Mouse (Mus musculus): ENCODE data around the gene Elk3. TPM values are rescaled to one million over a fixed set of nuclear protein-coding genes. Genes with fewer than 3 reads are reported as not detected.

Gene Elk3
- polyA plus RNA-seq, 1 experiment from 2014 or later: 44.9 TPM

GRCm38 (mm10) chr10:93279062-93279461, 31.9 kb downstream of the Elk3 start:
- Histone ChIP-seq H3K27ac (ENCODE audit: low read length) (no peak overlapping the region), H3K4me3 (ENCODE audit: low read length) (no peak overlapping the region), H3K9me3 (ENCODE audit: control insufficient read depth, low read length) (no peaks in the 10 kb centered on the region), H3K4me2 (ENCODE audit: low read depth, low read length) (no peak overlapping the region), H3K27me3 (ENCODE audit: control insufficient read depth, insufficient read depth, low read depth, low read length) (no peaks in the 10 kb centered on the region), H3K36me3 (ENCODE audit: control insufficient read depth, insufficient read depth, low read length) (peaks cover 11% of the 10 kb centered on the region; the same call in 1 of the 2 replicates), H3K9ac (ENCODE audit: low read length) (no peak overlapping the region), H3K4me1 (replicated peaks; ENCODE audit: control insufficient read depth, insufficient read depth, low read length) (peaks cover 22% of the 10 kb centered on the region)
- no peak for ATAC-seq (ENCODE audit: low read depth)
- 83% methylated on average over 9 of the region's 9 CpGs for WGBS

- 74% methylated on average over 8 of the region's 8 CpGs for WGBS
- Histone ChIP-seq H3K4me2 (ENCODE audit: low read depth, low read length) (no peak overlapping the region), H3K27ac (ENCODE audit: low read length) (no peak overlapping the region), H3K9me3 (ENCODE audit: control insufficient read depth, low read length) (no peaks in the 10 kb centered on the region), H3K36me3 (ENCODE audit: control insufficient read depth, insufficient read depth, low read length) (peaks cover 11% of the 10 kb centered on the region; the same call in 1 of the 2 replicates), H3K27me3 (ENCODE audit: control insufficient read depth, insufficient read depth, low read depth, low read length) (no peaks in the 10 kb centered on the region), H3K9ac (ENCODE audit: low read length) (no peak overlapping the region), H3K4me3 (ENCODE audit: low read length) (no peak overlapping the region), H3K4me1 (replicated peaks; ENCODE audit: control insufficient read depth, insufficient read depth, low read length) (peaks cover 22% of the 10 kb centered on the region)
- ATAC-seq (ENCODE audit: low read depth): no peak
Observed at GRCm38 (mm10) chr10:93278361-93278760, 32.6 kb downstream of the Elk3 start.

GRCm38 (mm10) chr10:93276857-93277256, 34.1 kb downstream of the Elk3 start:
- Histone ChIP-seq H3K36me3 (ENCODE audit: control insufficient read depth, insufficient read depth, low read length) (peaks cover 11% of the 10 kb centered on the region; the same call in 1 of the 2 replicates), H3K4me2 (ENCODE audit: low read depth, low read length) (peak overlapping the region; percentile 45), H3K4me3 (ENCODE audit: low read length) (peak overlapping the region; percentile 33), H3K27me3 (ENCODE audit: control insufficient read depth, insufficient read depth, low read depth, low read length) (no peaks in the 10 kb centered on the region), H3K27ac (ENCODE audit: low read length) (peak overlapping the region; percentile 54), H3K9me3 (ENCODE audit: control insufficient read depth, low read length) (no peaks in the 10 kb centered on the region), H3K4me1 (replicated peaks; ENCODE audit: control insufficient read depth, insufficient read depth, low read length) (peaks cover 29% of the 10 kb centered on the region), H3K9ac (ENCODE audit: low read length) (peak overlapping the region; percentile 49)
- WGBS: 28% methylated on average over 9 of the region's 9 CpGs
- no peak for ATAC-seq (ENCODE audit: low read depth)

- Histone ChIP-seq H3K27ac (ENCODE audit: low read length) (peak overlapping the region; percentile 54), H3K27me3 (ENCODE audit: control insufficient read depth, insufficient read depth, low read depth, low read length) (no peaks in the 10 kb centered on the region), H3K4me3 (ENCODE audit: low read length) (peak overlapping the region; percentile 33), H3K9ac (ENCODE audit: low read length) (peak overlapping the region; percentile 49), H3K4me1 (replicated peaks; ENCODE audit: control insufficient read depth, insufficient read depth, low read length) (peaks cover 29% of the 10 kb centered on the region), H3K9me3 (ENCODE audit: control insufficient read depth, low read length) (no peaks in the 10 kb centered on the region), H3K36me3 (ENCODE audit: control insufficient read depth, insufficient read depth, low read length) (peaks cover 8% of the 10 kb centered on the region; the same call in 1 of the 2 replicates), H3K4me2 (ENCODE audit: low read depth, low read length) (peak overlapping the region; percentile 45)
- ATAC-seq (ENCODE audit: low read depth): peak; percentile 68
- WGBS: 17% methylated on average over 16 of the region's 16 CpGs
Observed at GRCm38 (mm10) chr10:93276349-93276763, 34.6 kb downstream of the Elk3 start.

GRCm38 (mm10) chr10:93275212-93276136, 35.5 kb downstream of the Elk3 start:
- Histone ChIP-seq H3K4me2 (ENCODE audit: low read depth, low read length) (peak overlapping the region; percentile 45; the same call in 1 of the 2 replicates), H3K36me3 (ENCODE audit: control insufficient read depth, insufficient read depth, low read length) (peaks cover 4% of the 10 kb centered on the region; the same call in 1 of the 2 replicates), H3K9me3 (ENCODE audit: control insufficient read depth, low read length) (no peaks in the 10 kb centered on the region), H3K9ac (ENCODE audit: low read length) (peak overlapping the region; percentile 10), H3K4me3 (ENCODE audit: low read length) (peak overlapping the region; percentile 33; the same call in 1 of the 2 replicates), H3K27ac (ENCODE audit: low read length) (0 out of 2 replicates have a peak overlapping the region, but pooled peaks have one; percentile 14), H3K4me1 (replicated peaks; ENCODE audit: control insufficient read depth, insufficient read depth, low read length) (peaks cover 29% of the 10 kb centered on the region), H3K27me3 (ENCODE audit: control insufficient read depth, insufficient read depth, low read depth, low read length) (no peaks in the 10 kb centered on the region)
- ATAC-seq (ENCODE audit: low read depth): peak; percentile 44; the same call in 1 of the 2 replicates
- 40% methylated on average over 25 of the region's 25 CpGs for WGBS

- Histone ChIP-seq H3K4me3 (ENCODE audit: low read length) (no peak overlapping the region), H3K9ac (ENCODE audit: low read length) (no peak overlapping the region), H3K9me3 (ENCODE audit: control insufficient read depth, low read length) (no peaks in the 10 kb centered on the region), H3K4me1 (replicated peaks; ENCODE audit: control insufficient read depth, insufficient read depth, low read length) (peaks cover 29% of the 10 kb centered on the region), H3K4me2 (ENCODE audit: low read depth, low read length) (no peak overlapping the region), H3K36me3 (ENCODE audit: control insufficient read depth, insufficient read depth, low read length) (peaks cover 2% of the 10 kb centered on the region; the same call in 1 of the 2 replicates), H3K27me3 (ENCODE audit: control insufficient read depth, insufficient read depth, low read depth, low read length) (no peaks in the 10 kb centered on the region), H3K27ac (ENCODE audit: low read length) (no peak overlapping the region)
- WGBS: 51% methylated on average over 2 of the region's 2 CpGs
- no peak for ATAC-seq (ENCODE audit: low read depth)
Observed at GRCm38 (mm10) chr10:93274277-93274696, 36.6 kb downstream of the Elk3 start.

GRCm38 (mm10) chr10:93272986-93273982, 37.7 kb downstream of the Elk3 start:
- Histone ChIP-seq H3K4me3 (ENCODE audit: low read length) (no peak overlapping the region), H3K4me1 (replicated peaks; ENCODE audit: control insufficient read depth, insufficient read depth, low read length) (peaks cover 29% of the 10 kb centered on the region), H3K27me3 (ENCODE audit: control insufficient read depth, insufficient read depth, low read depth, low read length) (no peaks in the 10 kb centered on the region), H3K9me3 (ENCODE audit: control insufficient read depth, low read length) (no peaks in the 10 kb centered on the region), H3K9ac (ENCODE audit: low read length) (no peak overlapping the region), H3K4me2 (ENCODE audit: low read depth, low read length) (no peak overlapping the region), H3K27ac (ENCODE audit: low read length) (no peak overlapping the region), H3K36me3 (ENCODE audit: control insufficient read depth, insufficient read depth, low read length) (no peaks in the 10 kb centered on the region)
- WGBS: 72% methylated on average over 14 of the region's 14 CpGs
- ATAC-seq (ENCODE audit: low read depth): no peak

- peaks cover 26% of the 10 kb centered on the region for H3K4me1 ChIP-seq (replicated peaks; ENCODE audit: control insufficient read depth, insufficient read depth, low read length)
- H3K9me3 ChIP-seq (ENCODE audit: control insufficient read depth, low read length): no peaks in the 10 kb centered on the region
- no peak overlapping the region for H3K4me3 ChIP-seq (ENCODE audit: low read length)
- no peaks in the 10 kb centered on the region for H3K36me3 ChIP-seq (ENCODE audit: control insufficient read depth, insufficient read depth, low read length)
- ATAC-seq (ENCODE audit: low read depth): no peak; the same call in 1 of the 2 replicates
- no peak overlapping the region for H3K27ac ChIP-seq (ENCODE audit: low read length)
- 72% methylated on average over 7 of the region's 7 CpGs for WGBS
- H3K27me3 ChIP-seq (ENCODE audit: control insufficient read depth, insufficient read depth, low read depth, low read length): no peaks in the 10 kb centered on the region
- no peak overlapping the region for H3K4me2 ChIP-seq (ENCODE audit: low read depth, low read length)
- H3K9ac ChIP-seq (ENCODE audit: low read length): no peak overlapping the region
Observed at GRCm38 (mm10) chr10:93271831-93272230, 39.1 kb downstream of the Elk3 start.

Data from lung, embryonic 16.5 days (tissue).